Mouse (Mus musculus) intestine, postnatal 0 days (tissue): ENCODE results near the gene Atp5b. TPM values are rescaled to one million over a fixed set of nuclear protein-coding genes. Genes with fewer than 3 reads are reported as not detected.

Experiments
- ATAC-seq: fragments of 200-750 bp; cut with Nextera tagmentation; 2 replicates; pipeline ENCODE4 v1.8.0; 2017; ENCODE audit warnings: mild to moderate bottlenecking, moderate TSS enrichment, moderate library complexity
- H3K27ac ChIP-seq: fragments of 300-500 bp; sonication (generic); 2 replicates; pipeline ENCODE4 v1.5.1; 2014; ENCODE audit warnings: mild to moderate bottlenecking, low read depth, low read length, moderate library complexity
- H3K27me3 ChIP-seq: fragments of 300-500 bp; sonication (generic); replicated peaks from 2 replicates; pipeline ENCODE4 v1.6.1; 2014; ENCODE audit warnings: low read length, mixed read lengths; ENCODE audit not compliant: control insufficient read depth, insufficient read depth
- H3K36me3 ChIP-seq: fragments of 300-500 bp; sonication (generic); 2 replicates; pipeline ENCODE4 v1.6.1; 2014; ENCODE audit warnings: mild to moderate bottlenecking, moderate library complexity; ENCODE audit not compliant: control insufficient read depth, insufficient read depth
- H3K4me1 ChIP-seq: fragments of 300-500 bp; sonication (generic); replicated peaks from 2 replicates; pipeline ENCODE4 v1.6.1; 2014; ENCODE audit warnings: antibody characterized with exemption, low read length, mixed read lengths; ENCODE audit not compliant: control insufficient read depth, insufficient read depth
- H3K4me2 ChIP-seq: fragments of 300-500 bp; sonication (generic); replicated peaks from 2 replicates; pipeline ENCODE4 v1.6.1; 2014; ENCODE audit warnings: low read depth, mild to moderate bottlenecking, moderate library complexity
- H3K4me3 ChIP-seq: fragments of 300-500 bp; sonication (generic); 2 replicates; pipeline ENCODE4 v1.5.1; 2014; ENCODE audit warnings: low read depth, low read length
- H3K9ac ChIP-seq: fragments of 300-500 bp; sonication (generic); 2 replicates; pipeline ENCODE4 v1.6.1; 2014; ENCODE audit warnings: mild to moderate bottlenecking, low read depth, low read length
- H3K9me3 ChIP-seq: fragments of 300-500 bp; sonication (generic); 2 replicates; pipeline ENCODE4 v1.6.1; 2016; ENCODE audit warnings: mixed run types; ENCODE audit not compliant: control insufficient read depth
- CTCF ChIP-seq: sonication (generic); IDR thresholded peaks from 2 replicates; pipeline ENCODE4 v1.5.1; 2016; ENCODE audit warnings: low read depth, mild to moderate bottlenecking, control low read depth, antibody characterized with exemption, moderate library complexity
- WGBS: fragments of 180-500 bp; shearing (Covaris S2); extraction: QIAGEN DNeasy Blood & Tissue Kit; methylation state at CpG from one replicate; pipeline ENCODE4 v1.1.7; 2014; 5-methylcytosine and 5-hydroxymethylcytosine counted together
- polyA plus RNA-seq: library from polyadenylated mRNA; unstranded; fragments of >200 nt; fragmentation: Nextera tagmentation; extraction: Ambion mirVana; gene quantifications from 2 replicates; pipeline ENCODE4 v1.2.1, GENCODE M21; 2015

The Atp5b gene
- 2,460 and 2,644 TPM in 2 replicates for polyA plus RNA-seq

DNA sequence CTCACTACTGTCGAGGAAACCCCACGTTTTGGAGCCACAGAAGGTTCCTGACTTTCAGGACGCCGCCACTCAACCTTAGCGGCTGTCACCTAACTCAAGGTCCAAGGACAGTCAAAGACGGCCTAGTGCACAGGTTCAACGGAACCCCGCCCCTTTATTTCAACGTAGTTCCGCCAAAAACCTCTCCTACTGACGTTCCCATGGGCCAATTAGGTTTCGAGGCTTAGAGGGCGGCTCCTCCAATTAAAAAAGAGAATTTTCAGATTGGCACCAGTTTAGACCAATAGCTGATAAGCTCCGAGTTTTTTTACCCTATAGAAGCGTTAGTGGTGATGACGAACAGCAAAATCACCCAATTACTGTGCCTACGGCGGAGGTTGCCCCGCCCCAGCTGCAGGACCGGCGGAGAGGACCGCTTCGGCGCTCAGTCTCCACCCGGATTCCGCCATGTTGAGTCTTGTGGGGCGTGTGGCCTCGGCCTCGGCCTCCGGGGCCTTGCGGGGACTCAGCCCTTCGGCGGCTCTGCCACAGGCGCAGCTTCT is at the start of gene Atp5b:
Gene Atp5b (plus strand): TSS at position 394 of the 542 bp plus-strand sequence.
- under 1% methylated on average over 34 of the region's 34 CpGs for WGBS
- Histone ChIP-seq H3K27ac (peak within 1 kb of the TSS; percentile 80), H3K9ac (peak within 1 kb of the TSS; percentile 95), H3K4me3 (peak within 1 kb of the TSS; percentile 95), H3K4me2 (peak within 1 kb of the TSS; percentile 82), H3K27me3 (no peaks in the 10 kb centered on the region), H3K36me3 (peaks cover 28% of the 10 kb centered on the region), H3K4me1 (peaks cover 4% of the 10 kb centered on the region; the same call in 1 of the 2 replicates), H3K9me3 (no peaks in the 10 kb centered on the region)
- TF ChIP-seq CTCF, result no peak
- ATAC-seq, result peak; percentile 99

GRCm38 (mm10) chr10:128036746-128037425 is 46.2 kb upstream of the Atp5b start:
- TF ChIP-seq CTCF, result no peak
- Histone ChIP-seq H3K27me3 (no peaks in the 10 kb centered on the region), H3K27ac (peak overlapping the region; percentile 95), H3K36me3 (peaks cover 23% of the 10 kb centered on the region), H3K4me2 (peak overlapping the region; percentile 77), H3K9ac (peak overlapping the region; percentile 99), H3K9me3 (no peaks in the 10 kb centered on the region), H3K4me3 (peak overlapping the region; percentile 96), H3K4me1 (peaks cover 6% of the 10 kb centered on the region; the same call in 1 of the 2 replicates)
- ATAC-seq, result peak; percentile 38
- 2% methylated on average over 10 of the region's 10 CpGs for WGBS

DNA sequence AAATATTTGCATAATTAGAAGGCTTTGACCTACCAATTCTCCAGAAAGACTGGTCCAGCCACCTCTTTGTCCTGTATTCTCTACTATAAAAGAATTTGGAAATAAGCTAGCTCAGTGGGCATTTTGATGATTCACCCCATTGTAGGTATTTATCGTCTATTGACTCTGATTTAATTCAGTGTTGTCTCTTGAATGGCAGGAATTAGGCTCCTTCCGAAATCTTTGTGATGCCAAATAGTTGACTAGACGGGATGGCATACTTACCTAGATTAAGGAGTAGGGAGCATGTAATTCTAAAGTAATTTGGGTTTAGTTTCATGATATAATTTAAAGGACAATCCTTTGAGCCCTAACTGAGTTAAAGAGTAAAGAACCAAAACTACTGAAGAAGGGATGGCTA is 45.2 kb upstream of the Atp5b start:
- Histone ChIP-seq H3K4me3 (no peak overlapping the region), H3K27ac (no peak overlapping the region), H3K9me3 (no peaks in the 10 kb centered on the region), H3K4me1 (peaks cover 6% of the 10 kb centered on the region; the same call in 1 of the 2 replicates), H3K4me2 (peak overlapping the region; percentile 35), H3K27me3 (no peaks in the 10 kb centered on the region), H3K36me3 (peaks cover 30% of the 10 kb centered on the region), H3K9ac (no peak overlapping the region)
- 58% methylated on average over 3 of the region's 3 CpGs for WGBS
- no peak for ATAC-seq
- no peak for TF ChIP-seq CTCF

GRCm38 (mm10) chr10:128039167-128039566 is 43.9 kb upstream of the Atp5b start:
- no peak for TF ChIP-seq CTCF
- Histone ChIP-seq H3K4me3 (no peak overlapping the region), H3K4me2 (no peak overlapping the region), H3K9ac (no peak overlapping the region; the same call in 1 of the 2 replicates), H3K27ac (no peak overlapping the region), H3K4me1 (peaks cover 6% of the 10 kb centered on the region; the same call in 1 of the 2 replicates), H3K27me3 (no peaks in the 10 kb centered on the region), H3K9me3 (no peaks in the 10 kb centered on the region), H3K36me3 (peaks cover 39% of the 10 kb centered on the region)
- ATAC-seq, result no peak
- WGBS, result 23% methylated on average over 5 of the region's 5 CpGs

DNA sequence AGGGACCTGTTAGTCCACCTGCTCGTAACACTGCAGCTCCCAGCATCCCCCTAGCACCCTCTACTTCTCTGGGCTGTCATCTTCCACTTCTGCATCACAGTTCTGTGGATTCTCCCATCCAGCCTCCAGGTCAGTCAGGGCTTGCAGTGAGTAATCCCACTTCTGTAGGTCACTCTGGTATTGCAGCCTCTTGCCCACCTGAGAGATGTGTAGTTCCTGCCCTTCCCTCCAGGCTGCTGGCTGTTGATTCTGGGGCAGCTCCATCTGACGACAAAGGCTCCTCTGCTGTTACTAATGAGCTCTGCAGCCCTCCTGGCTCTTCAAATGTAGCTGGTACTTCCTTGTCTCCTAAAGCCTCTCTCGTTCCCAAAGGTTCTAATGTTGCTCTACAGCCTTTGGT is 43.2 kb upstream of the Atp5b start:
- 49% methylated on average over 3 of the region's 3 CpGs for WGBS
- TF ChIP-seq CTCF, result no peak
- no peaks in the 10 kb centered on the region for H3K9me3 ChIP-seq
- H3K4me2 ChIP-seq, result no peak overlapping the region
- H3K4me1 ChIP-seq, result peaks cover 4% of the 10 kb centered on the region; the same call in 1 of the 2 replicates
- H3K27me3 ChIP-seq, result no peaks in the 10 kb centered on the region
- no peak overlapping the region; the same call in 1 of the 2 replicates for H3K9ac ChIP-seq
- H3K27ac ChIP-seq, result 0 out of 2 replicates have a peak overlapping the region, but pooled peaks have one; percentile 21
- no peak overlapping the region for H3K4me3 ChIP-seq
- no peak for ATAC-seq
- peaks cover 45% of the 10 kb centered on the region for H3K36me3 ChIP-seq

DNA sequence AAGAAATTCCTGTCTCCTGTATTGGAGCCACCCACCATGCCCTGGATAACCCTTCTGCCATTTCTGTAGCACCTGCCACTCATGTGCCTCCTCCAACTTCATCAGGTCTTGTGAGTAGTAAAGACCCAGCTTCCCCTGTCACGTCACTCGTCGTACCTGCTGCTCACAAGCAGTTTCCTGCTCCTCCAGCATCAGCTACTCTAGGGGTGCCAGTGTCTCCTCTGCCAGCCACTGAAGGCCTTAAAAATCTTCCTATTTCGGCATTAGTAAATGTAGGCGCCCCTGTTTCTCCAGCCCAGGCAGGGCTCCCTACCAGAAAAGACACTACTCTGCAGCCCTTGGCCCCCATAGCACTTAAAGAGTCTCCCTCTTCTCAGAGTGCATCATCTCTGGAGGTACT is 42.8 kb upstream of the Atp5b start:
- peaks cover 49% of the 10 kb centered on the region for H3K36me3 ChIP-seq
- no peak for TF ChIP-seq CTCF

More for the DNA sequence above, 42.8 kb upstream of the Atp5b start:
- no peak overlapping the region for H3K4me2 ChIP-seq
- no peak overlapping the region for H3K4me3 ChIP-seq
- peaks cover 2% of the 10 kb centered on the region; the same call in 1 of the 2 replicates for H3K4me1 ChIP-seq
- 88% methylated on average over 5 of the region's 5 CpGs for WGBS
- H3K27ac ChIP-seq, result 0 out of 2 replicates have a peak overlapping the region, but pooled peaks have one; percentile 21
- H3K9ac ChIP-seq, result no peak overlapping the region
- H3K27me3 ChIP-seq, result no peaks in the 10 kb centered on the region
- no peak for ATAC-seq
- H3K9me3 ChIP-seq, result no peaks in the 10 kb centered on the region
